Comparison of ENCODE assay signal across 8 mouse cellular contexts in the genomic region with DNA sequence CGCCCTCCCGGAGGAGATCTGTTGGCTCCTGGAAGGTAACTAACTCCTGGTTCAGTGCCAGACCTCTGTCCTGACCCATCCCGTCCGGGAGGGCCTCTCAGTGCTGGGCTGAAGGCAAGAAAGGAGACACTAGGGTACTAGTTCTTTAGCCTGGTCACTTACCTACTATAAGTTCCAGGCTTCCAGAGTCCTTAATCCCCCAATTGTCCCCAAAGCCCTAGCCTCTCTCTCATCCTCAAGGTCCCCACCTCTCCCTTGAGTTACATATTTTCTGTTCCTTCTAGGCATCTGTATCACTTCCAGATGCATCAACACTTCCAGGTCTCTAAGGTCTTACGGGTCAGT. TPM values are rescaled to one million over a fixed set of nuclear protein-coding genes. Genes with fewer than 3 reads are reported as not detected.
DNase-seq lines count a peak whose midpoint lies in the region; ATAC-seq and TF ChIP-seq lines count a peak whose summit lies in the region.

No protein-coding gene starts in this region.

- peaks cover 8% of the 10 kb centered on the region for H3K4me1 ChIP-seq in embryonic facial prominence, embryonic 15.5 days
- 0 out of 2 replicates have a peak, but pooled peaks cover 5% of the 10 kb centered on the region for H3K4me1 ChIP-seq in intestine, embryonic 16.5 days (ENCODE audit: control insufficient read depth, insufficient read depth, low read length)
- peaks cover 52% of the 10 kb centered on the region for H3K4me1 ChIP-seq in midbrain, embryonic 15.5 days

- peaks cover 54% of the 10 kb centered on the region for H3K27me3 ChIP-seq in embryonic facial prominence, embryonic 15.5 days
- peaks cover 26% of the 10 kb centered on the region for H3K27me3 ChIP-seq in intestine, embryonic 16.5 days (replicated peaks; ENCODE audit: control insufficient read depth, insufficient read depth, low read length)
- H3K27me3 ChIP-seq in midbrain, embryonic 15.5 days (replicated peaks) = no peaks in the 10 kb centered on the region

- H3K27ac ChIP-seq in layer of hippocampus, adult 2 months = peak overlapping the region; percentile 82; the same call in 1 of the 2 replicates
- no peak overlapping the region for H3K27ac ChIP-seq in embryonic facial prominence, embryonic 15.5 days (replicated peaks)
- no peak overlapping the region for H3K27ac ChIP-seq in intestine, embryonic 16.5 days (ENCODE audit: low read length)
- H3K27ac ChIP-seq in midbrain, embryonic 15.5 days = no peak overlapping the region

- no peak for ATAC-seq in embryonic facial prominence, embryonic 15.5 days (ENCODE audit: insufficient number of reproducible peaks, low FRiP score, low TSS enrichment, low read depth)
- no peak for ATAC-seq in intestine, embryonic 16.5 days
- ATAC-seq in midbrain, embryonic 15.5 days (replicated peaks) = no peak

- H3K9ac ChIP-seq in embryonic facial prominence, embryonic 15.5 days = no peak overlapping the region
- no peak overlapping the region for H3K9ac ChIP-seq in intestine, embryonic 16.5 days (ENCODE audit: low read depth, low read length)
- no peak overlapping the region for H3K9ac ChIP-seq in midbrain, embryonic 15.5 days

- H3K4me3 ChIP-seq in layer of hippocampus, adult 2 months = no peak overlapping the region
- peak overlapping the region; percentile 22 for H3K4me3 ChIP-seq in embryonic facial prominence, embryonic 15.5 days (replicated peaks)
- H3K4me3 ChIP-seq in intestine, embryonic 16.5 days (ENCODE audit: low read length) = peak overlapping the region; percentile 47
- H3K4me3 ChIP-seq in midbrain, embryonic 15.5 days = peak overlapping the region; percentile 33

- H3K4me2 ChIP-seq in embryonic facial prominence, embryonic 15.5 days (replicated peaks) = peak overlapping the region; percentile 44
- H3K4me2 ChIP-seq in intestine, embryonic 16.5 days (ENCODE audit: low read depth, low read length) = peak overlapping the region; percentile 77
- H3K4me2 ChIP-seq in midbrain, embryonic 15.5 days = peak overlapping the region; percentile 70

- no peak for DNase-seq in layer of hippocampus, adult 2 months (ENCODE audit: low spot score in 2 of 2)
- DNase-seq in layer of hippocampus, adult 8-10 months (ENCODE audit: low spot score in 2 of 2) = no peak
- no peak for DNase-seq in embryo, embryonic 9.5 days (ENCODE audit: extremely low spot score)
- DNase-seq in gastrocnemius, postnatal 10 days = no peak
- DNase-seq in thymus, adult 18-20 months = no peak

- TF ChIP-seq CTCF in layer of hippocampus, adult 2 months (conservative IDR thresholded peaks at IDR 0.05) = no peak

- H3K9me3 ChIP-seq in embryonic facial prominence, embryonic 15.5 days (replicated peaks) = no peaks in the 10 kb centered on the region
- H3K9me3 ChIP-seq in intestine, embryonic 16.5 days (ENCODE audit: control insufficient read depth, low read length) = no peaks in the 10 kb centered on the region
- no peaks in the 10 kb centered on the region for H3K9me3 ChIP-seq in midbrain, embryonic 15.5 days

- 23% methylated on average over 5 of the region's 5 CpGs for WGBS in embryonic facial prominence, embryonic 15.5 days
- WGBS in intestine, embryonic 16.5 days = 24% methylated on average over 5 of the region's 5 CpGs
- 26% methylated on average over 5 of the region's 5 CpGs for WGBS in midbrain, embryonic 15.5 days

- no peaks in the 10 kb centered on the region for H3K36me3 ChIP-seq in embryonic facial prominence, embryonic 15.5 days
- H3K36me3 ChIP-seq in intestine, embryonic 16.5 days (ENCODE audit: control insufficient read depth, insufficient read depth, low read length) = no peaks in the 10 kb centered on the region
- no peaks in the 10 kb centered on the region for H3K36me3 ChIP-seq in midbrain, embryonic 15.5 days (replicated peaks)

RNA-seq across cellular contexts. Expression of a gene that starts 0.3 kb away (rescaled TPM):
- 1 to 10 TPM; 1.0 to 1.2 TPM for total RNA-seq in layer of hippocampus, adult 2 months (2021)
- total RNA-seq in layer of hippocampus, adult 8-10 months (2022) = 1 to 10 TPM; 1.1 to 2.8 (median 2.3) TPM
- polyA plus RNA-seq in embryonic facial prominence, embryonic 15.5 days (2015; fragmentation: Nextera tagmentation; extraction: Ambion mirVana) = 2.0 and 2.3 TPM in 2 replicates
- 0.67 and 0.88 TPM in 2 replicates for polyA plus RNA-seq in intestine, embryonic 16.5 days (2015; fragmentation: Nextera tagmentation; extraction: Ambion mirVana)
- polyA plus RNA-seq in midbrain, embryonic 15.5 days (2015; fragmentation: Nextera tagmentation; extraction: Ambion mirVana) = 3.0 and 3.8 TPM in 2 replicates
- total RNA-seq in gastrocnemius, postnatal 10 days (2021) = under 1 TPM; 0.16 to 0.19 TPM
